Mouse (Mus musculus): Measurements from ENCODE around the gene Gm8879. TPM values are rescaled to one million over a fixed set of nuclear protein-coding genes. Genes with fewer than 3 reads are reported as not detected.
"Not testable (repeated sequence)": the region's sequence is repeated elsewhere in the genome, so short reads cannot be mapped to it uniquely, and the experiment has no call there.

Gene Gm8879
- not detected in 2 replicates for polyA plus RNA-seq (2016; fragmentation: Nextera tagmentation; extraction: Ambion mirVana)

DNA sequence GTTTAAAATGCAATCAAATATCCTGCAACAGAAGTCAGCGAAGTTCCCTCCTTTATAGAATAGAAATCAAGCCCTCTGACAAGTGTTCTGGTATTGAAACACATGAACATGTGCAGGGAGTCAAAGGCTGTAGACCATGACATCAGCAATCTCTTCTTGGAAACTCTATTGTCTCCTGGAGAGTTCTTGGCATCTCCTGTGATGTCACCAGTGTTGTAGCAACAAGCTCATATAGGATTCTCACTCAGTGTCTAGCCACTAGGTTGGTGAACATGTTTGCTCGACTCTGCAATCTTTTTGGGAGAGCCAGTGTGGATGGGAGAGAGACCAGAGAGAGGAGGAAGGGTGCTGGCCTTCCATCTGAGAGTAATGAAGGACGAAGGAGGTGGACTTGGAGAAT lies at the start of gene Gm8879:
Gene Gm8879, plus strand, starts transcription at position 301 of the 400 bp plus-strand sequence.
- not testable (repeated sequence) for H3K4me1 ChIP-seq; H3K36me3 ChIP-seq; H3K27me3 ChIP-seq; H3K4me3 ChIP-seq; H3K9me3 ChIP-seq; ATAC-seq (ENCODE audit: low FRiP score, low read depth); H3K4me2 ChIP-seq (replicated peaks); H3K27ac ChIP-seq (replicated peaks); H3K9ac ChIP-seq (replicated peaks)
- WGBS, result no CpG with 5 or more reads among the region's 3 CpGs

DNA sequence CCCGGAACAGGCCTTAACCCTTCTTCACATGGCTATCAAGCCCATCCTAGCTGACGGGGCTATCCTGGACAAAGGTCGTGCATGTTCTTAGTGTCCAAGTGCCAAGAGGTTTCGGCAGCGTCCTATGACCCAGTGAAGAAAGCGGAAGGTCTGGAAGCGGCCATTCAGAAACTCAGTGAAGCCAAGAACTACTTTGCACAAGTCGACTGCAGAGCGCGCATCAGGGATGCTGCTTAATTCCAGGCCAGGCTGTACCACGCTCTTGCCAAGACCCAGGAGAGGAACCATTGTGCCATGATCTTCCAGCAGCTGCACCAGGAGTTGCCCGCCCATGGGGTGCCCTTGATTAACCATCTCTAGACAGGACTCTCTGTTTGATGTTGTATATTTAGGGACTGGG lies 10.6 kb downstream of the Gm8879 start:
- not testable (repeated sequence) for H3K27me3 ChIP-seq; ATAC-seq (ENCODE audit: low FRiP score, low read depth); H3K4me1 ChIP-seq; H3K4me3 ChIP-seq; H3K9ac ChIP-seq (replicated peaks); H3K36me3 ChIP-seq; H3K27ac ChIP-seq (replicated peaks); H3K4me2 ChIP-seq (replicated peaks); H3K9me3 ChIP-seq
- WGBS, result 92% methylated on average over 12 of the region's 12 CpGs

Other genes starting within 250 kb of the Gm8879 start
- not detected in 2 replicates for gene Gm8871, start 179.8 kb upstream of the Gm8879 start, polyA plus RNA-seq (2016; fragmentation: Nextera tagmentation; extraction: Ambion mirVana)
- gene Gm8857, start 179.8 kb upstream of the Gm8879 start, polyA plus RNA-seq (2016; fragmentation: Nextera tagmentation; extraction: Ambion mirVana), result not detected in 2 replicates
- not detected in 2 replicates for gene Gm5861, start 55.4 kb downstream of the Gm8879 start, polyA plus RNA-seq (2016; fragmentation: Nextera tagmentation; extraction: Ambion mirVana)
- gene Gm8890, start 128.4 kb downstream of the Gm8879 start, polyA plus RNA-seq (2016; fragmentation: Nextera tagmentation; extraction: Ambion mirVana), result not detected in 2 replicates
- gene Speer1, start 213.9 kb downstream of the Gm8879 start, polyA plus RNA-seq (2016; fragmentation: Nextera tagmentation; extraction: Ambion mirVana), result not detected in 2 replicates

Measured in midbrain, embryonic 12.5 days (tissue).